Mouse (Mus musculus): ENCODE results near the gene Tnfsf14. TPM values are rescaled to one million over a fixed set of nuclear protein-coding genes. Genes with fewer than 3 reads are reported as not detected.

The Tnfsf14 gene
- total RNA-seq, 2 experiments from 2014 or later: not detected

Small RNAs within 50 kb of the gene (microRNA-seq; reads per million reads assigned to microRNA genes)
- gene Mir6978: not detected

Other genes with a start within 250 kb of the Tnfsf14 start
- gene Acer1, start 212.1 kb downstream of the Tnfsf14 start, total RNA-seq (2021): not detected
- gene Clpp, start 203.9 kb downstream of the Tnfsf14 start, total RNA-seq (2021): 10 to 100 TPM; 35.6 to 41.4 TPM
- gene Alkbh7, start 196.8 kb downstream of the Tnfsf14 start, total RNA-seq (2021): 10 to 100 TPM; 36.6 to 37.0 TPM
- gene Pspn, start 194.2 kb downstream of the Tnfsf14 start, total RNA-seq (2021): not detected
- gene Gtf2f1, start 182.9 kb downstream of the Tnfsf14 start, total RNA-seq (2021): 10 to 100 TPM; 31.9 to 34.9 TPM
- not detected for gene Gm17949, start 182.7 kb downstream of the Tnfsf14 start, total RNA-seq (2021)
- gene Khsrp, start 162.7 kb downstream of the Tnfsf14 start, total RNA-seq (2021): 10 to 100 TPM; 87.0 to 87.7 TPM
- not detected for gene Slc25a41, start 152.5 kb downstream of the Tnfsf14 start, total RNA-seq (2021)
- gene Crb3, start 135.1 kb downstream of the Tnfsf14 start, total RNA-seq (2021): under 1 TPM; 0.49 to 0.67 TPM
- 10 to 100 TPM; 35.5 to 35.7 TPM for gene Slc25a23, start 134.3 kb downstream of the Tnfsf14 start, total RNA-seq (2021)
- gene Dennd1c, start 115.7 kb downstream of the Tnfsf14 start, total RNA-seq (2021): 1 to 10 TPM; 2.1 TPM
- gene Tubb4a, start 106.4 kb downstream of the Tnfsf14 start, total RNA-seq (2021): 1 to 10 TPM; 4.0 to 4.8 TPM
- 1 to 10 TPM; 1.3 to 1.4 TPM for gene Tnfsf9, start 88.9 kb downstream of the Tnfsf14 start, total RNA-seq (2021)
- gene Cd70, start 44.4 kb downstream of the Tnfsf14 start, total RNA-seq (2021): not detected
- gene C3, start 34.0 kb upstream of the Tnfsf14 start, total RNA-seq (2021): 10 to 100 TPM in 1 of 2 experiments, 1 to 10 TPM in 1; 5.3 to 19.8 TPM
- gene Gpr108, start 54.3 kb upstream of the Tnfsf14 start, total RNA-seq (2021): 10 to 100 TPM; 24.8 to 25.6 TPM
- 10 to 100 TPM; 61.0 to 81.5 TPM for gene Trip10, start 55.3 kb upstream of the Tnfsf14 start, total RNA-seq (2021)
- gene Vav1, start 84.9 kb upstream of the Tnfsf14 start, total RNA-seq (2021): 1 to 10 TPM; 2.1 to 3.4 TPM
- gene Adgre1, start 164.5 kb upstream of the Tnfsf14 start, total RNA-seq (2021): 1 to 10 TPM; 9.7 to 9.8 TPM

All from gastrocnemius, postnatal 4 days (tissue).